Mouse (Mus musculus) left cerebral cortex, adult 9 months (tissue): ENCODE data around the gene Lrrc4.

ENCODE experiments used
- DNase-seq, 2 experiments: peaks; one replicate each; pipeline ENCODE4 v3.0.0; 2022; ENCODE audit warnings: low spot score in 2 of 2

The Lrrc4 gene

GRCm38 (mm10) chr6:28615966-28616365, 215.6 kb downstream of the Lrrc4 start:
- no peak for DNase-seq

- DNase-seq = peak in 1 of 2 experiments; percentile 43
Observed at GRCm38 (mm10) chr6:28615408-28615807, 216.1 kb downstream of the Lrrc4 start.

DNA sequence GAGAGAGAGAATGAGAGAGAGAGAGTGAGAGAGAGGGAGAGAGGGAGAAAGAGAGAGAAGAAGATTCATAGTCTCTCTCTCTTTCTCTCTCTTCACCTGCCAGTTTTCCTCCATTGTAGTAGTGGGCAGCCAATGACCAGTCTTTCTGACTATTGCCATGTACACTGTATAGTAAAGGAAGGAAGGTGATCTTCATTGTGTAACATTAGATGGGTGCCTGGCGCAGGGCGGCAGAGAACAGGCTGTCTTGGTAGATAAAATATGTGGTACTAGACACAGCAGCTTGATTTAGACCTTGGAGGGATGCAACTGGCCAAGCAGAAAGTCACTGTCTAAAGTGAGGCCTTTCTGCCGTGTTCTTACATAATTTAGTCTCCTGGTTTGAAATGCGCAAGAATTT, 216.7 kb downstream of the Lrrc4 start:
- DNase-seq = no peak

DNA sequence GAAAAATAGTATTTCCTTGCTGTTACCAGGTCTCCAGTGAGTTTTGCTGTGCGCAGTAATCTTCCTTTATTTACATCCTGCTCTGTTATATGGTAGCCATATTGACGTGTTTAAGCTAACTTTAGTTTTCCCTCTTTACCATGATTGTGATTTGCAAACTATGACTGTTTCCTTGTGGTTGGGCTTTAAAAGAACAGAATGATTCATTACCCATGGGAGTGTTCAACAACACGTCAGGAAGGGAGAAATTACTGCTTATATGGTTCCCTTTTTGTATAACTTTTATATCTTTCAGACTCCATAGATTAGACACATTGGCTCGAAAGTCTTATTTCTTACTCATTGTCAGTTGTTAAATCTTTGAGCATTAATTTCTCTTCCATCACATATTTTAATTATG, 218.1 kb downstream of the Lrrc4 start:
- no peak for DNase-seq
